Mouse (Mus musculus) MEL (cell line): ENCODE data around the gene Brdt.

ENCODE experiments used
- BHLHE40 ChIP-seq: IDR thresholded peaks from 2 replicates; pipeline ENCODE4 v1.6.1; 2012; ENCODE audit warnings: low read depth, mild to moderate bottlenecking, inconsistent platforms, low read length, improper control_type of control experiment, borderline replicate concordance
- CHD1 ChIP-seq: IDR thresholded peaks from 2 replicates; pipeline ENCODE4 v1.6.1; 2012; ENCODE audit warnings: low read depth, mild to moderate bottlenecking, inconsistent platforms, low read length, improper control_type of control experiment
- CHD2 ChIP-seq: IDR thresholded peaks from 2 replicates; pipeline ENCODE4 v1.6.1; 2011; ENCODE audit warnings: low read length, improper control_type of control experiment
- CTCF ChIP-seq, 3 experiments: IDR thresholded peaks in 2 of 3; conservative IDR thresholded peaks in 1 of 3; 2 replicates each; pipeline ENCODE4 v1.5.1; 2011 to 2012; ENCODE audit warnings: low read length in 3 of 3, low read depth in 2 of 3, mild to moderate bottlenecking in 2 of 3, improper control_type of control experiment in 1 of 3, inconsistent platforms in 1 of 3, mixed read lengths in 1 of 3, moderate library complexity in 1 of 3; ENCODE audit not compliant: control insufficient read depth in 1 of 3, insufficient read depth in 1 of 3, poor library complexity in 1 of 3, severe bottlenecking in 1 of 3
- E2F4 ChIP-seq: IDR thresholded peaks from 2 replicates; pipeline ENCODE4 v1.6.1; 2011; ENCODE audit warnings: low read depth, low read length, improper control_type of control experiment, borderline replicate concordance
- EP300 ChIP-seq, 2 experiments: IDR thresholded peaks; 2 replicates each; pipeline ENCODE4 v1.6.1; 2011; ENCODE audit warnings: improper control_type of control experiment in 2 of 2, low read length in 2 of 2, low read depth in 1 of 2, mild to moderate bottlenecking in 1 of 2
- GABPA ChIP-seq: IDR thresholded peaks from 2 replicates; pipeline ENCODE4 v1.6.1; 2012; ENCODE audit warnings: low read depth, mild to moderate bottlenecking, inconsistent platforms, low read length, improper control_type of control experiment, moderate library complexity
- HCFC1 ChIP-seq: IDR thresholded peaks from 2 replicates; pipeline ENCODE4 v1.6.1; 2012; ENCODE audit warnings: low read depth, mild to moderate bottlenecking, inconsistent platforms, low read length, improper control_type of control experiment, moderate library complexity
- MXI1 ChIP-seq: IDR thresholded peaks from 2 replicates; pipeline ENCODE4 v1.6.1; 2011; ENCODE audit warnings: mild to moderate bottlenecking, low read depth, low read length, improper control_type of control experiment

GRCm38 (mm10) chr5:107355801-107356200 is 24.8 kb downstream of the Brdt start:
- no peak for TF ChIP-seq HCFC1
- TF ChIP-seq CHD1: no peak
- no peak for TF ChIP-seq CTCF (IDR thresholded peaks at IDR 0.05 in 2 of 3, conservative IDR thresholded peaks at IDR 0.05 in 1 of 3; ENCODE audit: control insufficient read depth in 1 of 3, insufficient read depth in 1 of 3, low read depth in 2 of 3, low read length in 3 of 3, poor library complexity in 1 of 3, severe bottlenecking in 1 of 3)
- no peak for TF ChIP-seq CHD2
- TF ChIP-seq EP300 (IDR thresholded peaks at IDR 0.05; ENCODE audit: low read depth in 1 of 2, low read length in 2 of 2): no peak
- no peak for TF ChIP-seq GABPA
- TF ChIP-seq MXI1: no peak
- TF ChIP-seq BHLHE40: no peak
- TF ChIP-seq E2F4: no peak
